9 mouse cellular contexts compared by ENCODE assay signal in the genomic region with DNA sequence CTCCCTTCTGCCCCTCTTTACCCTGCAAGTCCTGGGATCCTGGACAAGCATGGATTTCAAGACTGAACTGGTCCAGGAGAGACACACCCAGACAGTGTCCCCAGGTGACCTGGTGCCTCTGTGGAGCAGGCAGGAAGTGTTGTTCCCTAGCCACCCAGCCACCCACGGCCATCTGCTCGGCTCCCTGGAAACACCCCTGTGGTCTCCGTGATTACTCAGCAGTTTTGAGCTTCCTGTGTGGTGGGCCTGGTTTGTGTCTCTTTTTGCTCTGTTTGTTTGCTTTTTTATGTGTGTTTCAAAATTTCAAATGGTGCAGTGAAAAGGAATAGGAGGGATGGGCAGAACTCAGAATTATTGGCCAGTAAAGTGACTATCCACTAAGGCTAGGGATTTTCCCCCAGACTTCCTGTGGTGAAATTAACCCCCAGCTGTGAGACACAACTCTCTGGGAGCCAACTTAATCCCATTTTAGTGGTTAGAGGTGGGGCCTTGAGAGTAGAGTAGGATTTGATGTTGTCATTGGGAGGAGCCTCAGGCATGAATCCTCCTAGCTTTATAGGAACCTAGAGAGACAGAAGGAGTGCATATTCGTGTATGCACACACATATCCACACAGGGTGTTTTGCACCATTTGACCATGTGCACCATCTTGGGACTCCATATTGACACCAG. TPM values are rescaled to one million over a fixed set of nuclear protein-coding genes. Genes with fewer than 3 reads are reported as not detected.
A peak's percentile ranks its signal among the peaks of the same experiment; 100 is the strongest.
DNase-seq lines count a peak whose midpoint lies in the region; ATAC-seq and TF ChIP-seq lines count a peak whose summit lies in the region.
"Had no signal": no experiment of that assay in that cellular context is flagged by ENCODE, and none has a peak within 500 bp of the region (broad histone marks: within the 10 kb centered on the region; RNA-seq: fewer than 3 reads in every experiment).

No protein-coding gene starts in this region.

- H3K4me1 ChIP-seq in stomach, postnatal 0 days (replicated peaks; ENCODE audit: control insufficient read depth, insufficient read depth): peaks cover 2% of the 10 kb centered on the region; the same call in 1 of the 2 replicates

- H3K27ac ChIP-seq in stomach, postnatal 0 days (replicated peaks): no peak overlapping the region
- H3K27ac ChIP-seq: left cerebral cortex, adult 2 months had no signal

- H3K9ac ChIP-seq in stomach, postnatal 0 days (ENCODE audit: low read length): no peak overlapping the region

- H3K36me3 ChIP-seq in stomach, postnatal 0 days (ENCODE audit: control insufficient read depth, insufficient read depth, low read length): no peaks in the 10 kb centered on the region

- no peak for TF ChIP-seq CTCF in Patski (IDR thresholded peaks at IDR 0.05)
- no peak for TF ChIP-seq CTCF in stomach, postnatal 0 days (IDR thresholded peaks at IDR 0.05; ENCODE audit: low read depth)

- POLR2A ChIA-PET in Patski (lab: Charles Lee): no interaction called here

- no peaks in the 10 kb centered on the region for H3K9me3 ChIP-seq in stomach, postnatal 0 days (ENCODE audit: control insufficient read depth, low read length)

- peak; percentile 52 for ATAC-seq in Patski
- ATAC-seq in hematopoietic stem cell, adult 5-6 weeks (replicated peaks in 1 of 2; ENCODE audit: insufficient read depth in 1 of 2, low FRiP score in 2 of 2, low TSS enrichment in 1 of 2, low read depth in 1 of 2, poor library complexity in 2 of 2, severe bottlenecking in 2 of 2): peak; percentile 92 to 96
- ATAC-seq in stomach, postnatal 0 days (ENCODE audit: low FRiP score, low TSS enrichment): peak; percentile 70; the same call in 1 of the 2 replicates

- H3K27me3 ChIP-seq in Patski: no peaks in the 10 kb centered on the region
- H3K27me3 ChIP-seq in stomach, postnatal 0 days (ENCODE audit: control insufficient read depth, insufficient read depth, low read length): no peaks in the 10 kb centered on the region

- CTCF ChIA-PET in Patski (lab: Charles Lee): interaction anchor here (1.0 to 1.5 kb wide), 4 partner anchors 9 to 36 kb away, joined by 3 to 4 read pairs (median 3); no protein-coding TSS in a partner anchor

- peak; percentile 15 to 26 for DNase-seq in layer of hippocampus, adult 18-20 months (ENCODE audit: low spot score in 2 of 2)
- DNase-seq in layer of hippocampus, adult 9-10 months (ENCODE audit: low spot score): no peak
- peak; percentile 44 for DNase-seq in Patski (ENCODE audit: low read depth, low spot score)
- peak; percentile 47 for DNase-seq in stomach, postnatal 0 days (ENCODE audit: low spot score)
- no peak for DNase-seq in cerebellum, postnatal 36 days
- DNase-seq in ovary, postnatal 14 days (ENCODE audit: low spot score): no peak
- DNase-seq in kidney, adult 9 months: no peak

- no peak overlapping the region for H3K4me3 ChIP-seq in stomach, postnatal 0 days (ENCODE audit: low read depth, low read length)
- H3K4me3 ChIP-seq: left cerebral cortex, adult 2 months had no signal

- no peak for TF ChIP-seq EP300 in stomach, postnatal 0 days (optimal IDR thresholded peaks at IDR 0.05)

- 35% methylated on average over 4 of the region's 4 CpGs for WGBS in stomach, postnatal 0 days

- in situ Hi-C loops in Patski (cut with MboI; ENCODE audit: low pct_unique_long_range_greater_than_20kb): no loop called here

- H3K4me2 ChIP-seq in stomach, postnatal 0 days (replicated peaks; ENCODE audit: low read depth): no peak overlapping the region

RNA-seq across cellular contexts. Expression of a gene that starts 59.7 kb away (rescaled TPM):
- 10 to 100 TPM; 32.2 to 33.9 TPM for total RNA-seq in layer of hippocampus, adult 18-20 months (2021)
- 188 TPM for polyA plus RNA-seq in Patski (2021)
- 1.4 and 3.5 TPM in 2 replicates for total RNA-seq in hematopoietic stem cell, adult 5-6 weeks (2017)
- 5.5 and 6.1 TPM in 2 replicates for polyA plus RNA-seq in stomach, postnatal 0 days (2015; fragmentation: Nextera tagmentation; extraction: Ambion mirVana)

Comparison
In these comparisons a context has a peak if more than half of its experiments do, and no peak if none do; other contexts are left out.
1. DNase-seq: peak in layer of hippocampus, adult 18-20 months (2 of 2), Patski (single experiment) and stomach, postnatal 0 days (single experiment); none in layer of hippocampus, adult 9-10 months (single experiment), cerebellum, postnatal 36 days (0 of 2), ovary, postnatal 14 days (single experiment) and kidney, adult 9 months (single experiment).
2. Peak in every context shown above with its lines, with median percentiles within 50 percentile points of each other: ATAC-seq.